Mouse (Mus musculus) left cerebral cortex, postnatal 36 days (tissue): ENCODE data around the gene Csk. TPM values are rescaled to one million over a fixed set of nuclear protein-coding genes. Genes with fewer than 3 reads are reported as not detected.

Experiments used
- DNase-seq, 2 experiments: peaks; one replicate each; pipeline ENCODE4 v3.0.0; 2021 to 2022; ENCODE audit warnings: low spot score in 2 of 2, mixed read lengths in 1 of 2
- intact Hi-C: fragments of 180-260 bp; cut with DNase I; formaldehyde crosslinking; loops from one replicate; pipeline ENCODE4 v1.15.1; 2025
- total RNA-seq, 2 experiments: library from RNA; stranded (reverse); gene quantifications; 2 replicates each; pipeline ENCODE4 v1.2.3; 2021

Gene Csk
- total RNA-seq, 2 experiments from 2014 or later: 36.7 to 38.6 TPM

DNA sequence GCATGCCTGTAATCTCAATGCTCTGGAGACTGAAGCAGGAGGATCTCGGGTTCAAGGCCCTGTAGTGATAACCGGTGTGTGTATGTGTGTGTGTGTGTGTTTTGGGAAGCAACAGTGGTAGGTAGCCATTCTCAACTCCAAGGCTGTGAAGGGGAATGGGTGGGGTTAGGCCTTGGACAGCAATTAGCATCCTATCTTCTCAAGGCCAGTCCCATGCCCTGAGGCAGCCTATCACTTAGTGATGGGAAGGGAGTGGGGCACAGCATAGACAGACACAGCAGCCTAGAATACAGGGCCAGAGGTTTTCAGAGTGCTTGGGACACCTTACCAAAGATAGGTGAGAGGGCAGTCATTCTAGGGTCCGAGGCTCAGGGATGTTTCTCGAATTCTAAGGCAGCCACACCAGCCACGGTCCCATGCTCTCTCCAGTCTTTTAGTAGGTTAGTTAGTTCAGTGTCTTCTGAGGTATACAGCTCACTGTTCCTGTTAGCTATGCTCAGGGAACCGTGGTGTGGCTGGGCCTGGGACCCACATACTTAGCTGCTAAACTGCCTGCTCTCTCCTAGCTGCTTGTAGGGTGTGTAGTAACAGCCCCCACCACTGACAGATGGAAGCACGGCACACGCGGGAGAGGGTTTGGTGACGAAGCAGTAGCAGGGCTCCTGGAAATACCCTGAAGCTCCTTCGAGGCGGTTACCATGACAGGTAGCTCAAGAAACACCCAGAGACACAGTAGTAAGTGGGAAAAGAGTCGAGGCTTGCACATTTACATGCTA is 11.5 kb downstream of the Csk start:
- no peak for DNase-seq
- intact Hi-C loops: no loop called here

DNA sequence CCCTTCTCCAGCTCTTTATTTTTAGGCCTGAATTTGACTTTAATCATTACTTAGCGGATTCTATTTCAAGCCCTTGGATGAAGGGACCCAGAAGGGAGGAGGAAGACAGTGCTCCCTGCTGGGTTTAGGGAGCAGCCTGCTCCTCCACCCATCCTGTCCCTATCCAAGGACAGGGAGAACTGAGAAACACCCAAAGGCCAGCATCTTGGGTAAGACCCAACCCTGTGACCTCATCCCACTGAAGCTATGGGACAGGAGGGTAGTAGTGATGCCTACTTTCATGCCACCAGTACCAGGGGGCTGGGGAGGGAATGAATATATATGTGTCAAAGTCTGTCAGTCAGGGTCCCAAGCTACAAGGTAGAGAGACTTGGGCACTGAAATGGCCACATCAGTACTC is 12.4 kb downstream of the Csk start:
- intact Hi-C loops: no loop called here
- no peak for DNase-seq

DNA sequence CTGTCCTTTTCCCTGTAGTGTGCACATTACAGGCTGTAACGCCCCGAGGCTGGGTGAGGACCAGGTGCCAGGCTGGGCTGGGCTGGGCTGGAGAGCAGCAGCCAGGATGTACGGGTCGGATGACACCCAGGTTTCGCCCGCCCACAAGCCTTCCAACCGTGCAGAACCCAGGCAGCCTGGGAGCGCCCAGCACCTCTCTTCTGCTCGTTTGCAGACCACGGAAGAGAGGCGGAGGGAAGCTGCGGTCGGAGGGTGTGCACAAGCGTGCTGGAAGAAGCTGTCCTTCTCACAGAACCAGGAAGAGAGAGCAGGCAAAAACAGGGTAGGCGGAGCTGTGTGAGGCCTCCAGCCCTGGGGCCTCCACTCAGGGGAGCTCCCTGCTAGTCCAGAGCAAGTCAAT is 13.0 kb downstream of the Csk start:
- intact Hi-C loops: no loop called here
- no peak for DNase-seq

DNA sequence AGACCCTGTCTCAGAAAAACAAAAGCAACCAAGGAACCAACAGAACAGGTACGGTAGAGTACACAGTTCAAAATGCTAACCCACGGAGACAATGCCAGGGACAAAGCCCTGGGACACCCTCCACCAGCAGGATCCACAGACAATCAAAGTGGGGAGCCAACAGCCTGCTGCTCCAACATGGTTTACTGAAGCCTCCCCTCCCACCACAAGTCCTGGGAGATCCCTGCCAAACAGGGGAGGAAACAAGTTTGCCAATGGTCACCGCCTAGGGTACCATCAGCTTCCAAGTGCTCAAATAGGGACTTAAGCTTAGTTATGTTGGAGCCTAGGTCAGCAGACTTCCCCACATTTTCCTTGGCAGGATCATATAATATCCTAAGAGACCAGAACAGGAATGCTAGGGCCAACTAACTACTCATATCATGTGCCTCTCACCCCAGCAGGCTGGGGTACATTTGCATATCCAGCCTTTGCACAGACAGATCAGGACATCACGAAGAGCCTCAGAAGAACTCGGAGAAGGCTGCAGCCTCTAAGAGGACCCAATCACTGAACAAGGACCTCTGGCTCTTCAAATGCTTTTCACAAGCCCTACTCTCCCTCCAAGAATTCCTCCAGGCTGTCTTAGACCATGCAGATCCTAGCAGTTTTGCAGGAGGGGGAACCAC is 13.6 kb downstream of the Csk start:
- intact Hi-C loops: no loop called here
- DNase-seq: no peak

DNA sequence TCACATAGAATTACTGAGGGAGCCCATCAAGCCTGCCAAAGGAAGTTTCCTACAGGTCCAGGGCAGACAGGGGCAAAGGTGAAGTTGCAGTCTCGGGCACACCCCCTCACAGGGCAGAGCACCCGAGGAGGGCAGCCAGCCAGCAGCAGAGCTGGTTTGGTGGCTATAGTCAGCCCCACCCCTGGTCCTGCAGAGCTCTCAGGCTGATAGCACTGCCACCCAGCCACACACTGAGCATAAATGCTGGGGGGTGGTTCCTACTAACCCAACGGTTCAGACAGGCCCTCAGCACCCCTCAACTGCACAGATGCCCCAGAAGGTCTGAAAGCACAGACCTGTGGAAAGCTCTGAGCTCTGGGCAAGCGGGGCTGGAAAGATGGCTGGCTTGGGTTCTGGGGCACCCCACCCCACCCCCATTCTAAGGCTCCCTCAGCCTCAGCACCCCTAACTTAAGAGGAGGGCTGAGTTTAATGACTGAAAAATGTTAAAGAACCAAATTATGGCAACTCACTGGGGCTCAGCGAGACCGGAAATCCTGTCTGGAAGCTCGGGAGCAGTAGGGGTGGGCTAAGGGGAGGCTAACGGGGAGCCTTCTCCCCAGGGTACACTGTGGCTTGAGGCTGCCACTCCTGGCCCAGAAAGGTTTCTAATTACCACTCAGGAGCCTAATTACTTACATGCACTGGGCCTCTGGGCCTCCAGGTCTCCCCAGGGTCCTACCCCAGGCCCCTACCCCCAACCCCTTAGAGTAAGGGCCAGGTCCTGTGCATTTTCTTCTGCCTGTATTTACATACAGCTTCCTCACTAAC is 14.6 kb downstream of the Csk start:
- DNase-seq: no peak
- intact Hi-C loops: no loop called here

DNA sequence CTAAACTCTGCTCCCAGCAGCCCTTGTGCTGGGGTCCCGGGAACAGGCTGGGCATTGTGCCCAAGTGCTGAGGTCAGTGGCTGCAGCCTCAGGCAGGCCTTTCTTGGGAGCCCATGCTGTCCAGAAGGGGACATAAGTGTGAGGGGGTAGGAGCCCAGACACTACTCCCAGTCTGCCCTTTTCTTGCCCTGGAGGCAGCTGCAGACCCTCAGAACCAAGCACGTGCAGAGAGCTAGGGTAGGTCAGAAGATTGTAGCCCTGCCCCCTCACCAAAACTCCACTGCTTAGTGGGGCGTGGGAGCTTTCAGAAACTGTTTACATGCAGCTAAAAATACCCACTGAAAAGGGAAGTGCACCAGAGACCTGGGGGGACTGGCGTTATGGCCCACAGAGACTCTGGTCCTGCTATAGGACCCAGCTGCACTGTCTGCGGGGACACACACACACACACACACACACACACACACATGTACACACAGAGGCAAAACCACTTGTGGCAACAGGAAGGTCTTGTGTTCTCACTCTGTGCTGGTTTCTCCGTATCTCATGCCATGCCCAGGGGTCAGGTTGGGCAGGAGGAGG is 15.6 kb downstream of the Csk start:
- intact Hi-C loops: no loop called here
- DNase-seq: no peak

DNA sequence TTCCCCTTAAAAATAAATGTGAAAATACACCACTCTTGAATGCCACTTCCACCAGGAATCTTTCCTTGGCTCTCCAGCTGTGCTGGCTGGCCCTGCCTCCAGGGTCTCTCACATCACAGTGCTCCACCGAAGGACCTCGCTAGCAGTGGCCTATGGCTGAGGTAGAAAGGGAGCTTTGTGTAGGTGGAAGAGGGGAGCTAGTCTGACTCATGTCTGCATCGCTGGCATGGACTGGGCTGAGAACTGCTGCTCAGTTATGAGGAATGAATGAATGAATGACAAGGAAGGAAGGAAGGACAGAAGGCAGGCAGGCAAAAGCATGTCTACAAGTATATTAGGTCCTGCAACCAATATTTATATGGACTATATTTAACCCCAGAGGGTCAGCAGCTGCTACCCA is 16.2 kb downstream of the Csk start:
- DNase-seq: no peak
- intact Hi-C loops: no loop called here

DNA sequence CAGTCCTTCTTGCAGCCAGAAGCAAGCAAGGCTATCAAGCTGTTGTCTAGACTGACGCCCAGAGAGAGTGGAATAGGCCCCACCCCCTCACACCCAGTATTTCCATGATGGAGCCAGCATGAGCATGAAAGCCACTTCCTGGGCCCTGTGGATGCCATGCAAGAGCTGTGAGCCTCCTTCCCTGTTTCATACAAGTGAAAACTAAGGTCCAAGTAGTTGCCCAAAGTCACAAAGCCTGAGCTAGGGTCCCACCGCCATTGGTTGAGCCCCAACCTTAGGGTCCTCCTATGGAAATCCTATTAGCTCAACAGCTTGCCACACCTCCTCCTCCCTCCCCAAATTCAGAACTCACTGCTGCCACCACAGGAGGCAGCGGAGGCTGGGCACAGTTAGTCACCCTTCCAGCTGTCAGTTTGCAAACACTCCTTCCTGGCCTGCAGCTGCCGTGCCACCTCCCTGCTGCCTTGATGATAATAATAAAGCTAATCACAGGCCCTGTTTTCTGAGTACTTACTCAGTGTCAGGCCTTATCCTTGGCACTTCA is 19.9 kb downstream of the Csk start:
- intact Hi-C loops: no loop called here

DNA sequence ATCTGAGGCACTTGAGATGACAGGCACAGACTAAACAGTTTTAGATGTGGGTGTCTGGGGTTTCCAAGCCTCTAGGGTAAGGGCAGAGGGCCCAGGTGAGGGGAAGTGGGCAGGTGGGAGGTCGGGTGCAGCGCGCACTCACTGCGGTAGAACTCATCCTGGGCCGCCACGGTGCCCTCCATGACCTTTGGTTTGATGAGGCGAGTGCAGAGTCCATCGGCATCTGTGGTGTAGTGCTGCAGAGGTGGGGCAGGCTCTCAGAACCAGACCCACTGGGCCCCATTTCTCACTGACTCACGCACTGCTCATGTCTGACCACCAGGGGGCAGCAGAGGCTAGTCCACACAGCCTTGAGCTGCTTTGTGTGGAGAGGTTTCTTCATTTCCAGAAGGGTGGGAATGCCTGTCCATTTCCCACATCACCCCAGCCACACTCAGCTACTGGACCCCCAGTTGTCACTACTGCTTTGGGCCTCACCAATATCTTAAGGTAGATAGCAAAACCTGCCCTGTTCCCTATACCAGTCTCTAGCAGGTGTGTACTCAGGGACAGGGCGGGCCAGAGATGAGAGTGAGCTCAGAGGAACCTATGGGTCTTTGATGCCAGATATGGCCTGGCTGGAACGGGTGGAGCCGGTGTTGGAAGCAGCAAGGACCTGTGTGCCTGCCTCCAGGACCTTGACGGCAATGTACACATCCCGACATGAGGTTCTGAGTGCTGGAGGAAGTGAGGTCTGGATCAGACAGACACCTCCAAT is 24.1 kb downstream of the Csk start:
- DNase-seq: peak; percentile 69 to 74
- intact Hi-C loops: loop anchor here (1.0 kb wide), 1 partner anchor 16 kb away; no protein-coding TSS in a partner anchor

More for the DNA sequence above, 19.9 kb downstream of the Csk start:
- peak in 1 of 2 experiments; percentile 45 for DNase-seq

DNA sequence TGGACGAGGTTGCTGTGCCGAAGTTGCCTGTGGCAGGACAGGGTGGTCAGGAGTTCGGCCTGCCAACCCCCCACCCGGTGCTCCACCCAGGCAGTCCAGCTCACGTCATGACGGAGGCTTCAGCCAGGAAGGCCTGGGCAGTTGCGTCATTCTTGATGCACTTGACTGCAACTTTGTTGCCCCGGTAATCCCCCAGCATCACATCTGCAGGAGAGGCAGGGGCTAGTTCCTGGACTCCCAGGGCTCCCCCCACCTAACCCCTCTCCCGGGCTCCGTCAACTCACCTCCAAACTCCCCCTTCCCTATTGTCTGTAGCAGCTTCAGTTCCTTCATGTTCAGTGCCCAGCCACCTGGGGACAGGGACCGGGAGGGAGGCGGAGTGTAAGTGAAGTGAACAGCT is 24.7 kb downstream of the Csk start:
- intact Hi-C loops: loop anchor here (1.0 kb wide), 1 partner anchor 17 kb away; no protein-coding TSS in a partner anchor
- DNase-seq: no peak

DNA sequence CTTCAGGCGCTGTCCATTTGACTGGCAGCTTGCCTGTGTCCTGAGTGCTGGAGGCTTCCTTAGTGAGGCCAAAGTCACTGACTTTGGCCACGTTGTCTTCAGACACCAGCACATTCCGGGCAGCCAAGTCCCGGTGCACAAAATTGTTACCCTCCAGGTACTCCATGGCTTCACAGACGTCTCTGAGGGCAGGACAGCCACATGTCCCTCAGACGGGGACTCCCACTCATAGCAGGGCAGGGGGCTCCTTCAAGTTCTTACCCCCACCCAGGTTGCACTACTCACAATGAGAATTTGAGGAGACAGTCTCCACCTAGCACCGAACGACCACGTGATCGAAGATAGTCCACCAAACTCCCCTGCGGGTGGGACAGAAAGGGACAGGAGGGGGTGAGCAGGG is 25.5 kb downstream of the Csk start:
- no peak for DNase-seq
- intact Hi-C loops: no loop called here

DNA sequence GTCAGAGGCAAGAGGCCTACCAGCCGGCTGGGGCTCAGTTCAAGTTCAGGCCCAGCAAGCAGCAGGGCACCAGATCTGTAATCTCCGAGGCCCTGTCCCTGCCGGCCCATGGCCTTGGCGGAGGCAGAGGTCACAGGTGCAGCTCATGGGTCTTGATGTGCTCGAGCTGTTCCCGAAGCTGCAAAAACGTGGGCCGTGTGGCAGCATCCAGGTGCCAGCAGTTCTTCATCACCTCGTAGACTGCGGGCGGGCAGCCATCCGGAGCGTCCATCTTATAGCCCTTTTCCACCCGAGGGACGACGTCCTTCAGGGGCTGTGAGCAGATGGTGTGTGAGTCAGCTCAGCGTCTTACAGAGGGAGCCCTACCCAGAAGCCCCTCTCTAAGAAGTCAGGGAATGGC is 26.2 kb downstream of the Csk start:
- no peak for DNase-seq
- intact Hi-C loops: no loop called here

DNA sequence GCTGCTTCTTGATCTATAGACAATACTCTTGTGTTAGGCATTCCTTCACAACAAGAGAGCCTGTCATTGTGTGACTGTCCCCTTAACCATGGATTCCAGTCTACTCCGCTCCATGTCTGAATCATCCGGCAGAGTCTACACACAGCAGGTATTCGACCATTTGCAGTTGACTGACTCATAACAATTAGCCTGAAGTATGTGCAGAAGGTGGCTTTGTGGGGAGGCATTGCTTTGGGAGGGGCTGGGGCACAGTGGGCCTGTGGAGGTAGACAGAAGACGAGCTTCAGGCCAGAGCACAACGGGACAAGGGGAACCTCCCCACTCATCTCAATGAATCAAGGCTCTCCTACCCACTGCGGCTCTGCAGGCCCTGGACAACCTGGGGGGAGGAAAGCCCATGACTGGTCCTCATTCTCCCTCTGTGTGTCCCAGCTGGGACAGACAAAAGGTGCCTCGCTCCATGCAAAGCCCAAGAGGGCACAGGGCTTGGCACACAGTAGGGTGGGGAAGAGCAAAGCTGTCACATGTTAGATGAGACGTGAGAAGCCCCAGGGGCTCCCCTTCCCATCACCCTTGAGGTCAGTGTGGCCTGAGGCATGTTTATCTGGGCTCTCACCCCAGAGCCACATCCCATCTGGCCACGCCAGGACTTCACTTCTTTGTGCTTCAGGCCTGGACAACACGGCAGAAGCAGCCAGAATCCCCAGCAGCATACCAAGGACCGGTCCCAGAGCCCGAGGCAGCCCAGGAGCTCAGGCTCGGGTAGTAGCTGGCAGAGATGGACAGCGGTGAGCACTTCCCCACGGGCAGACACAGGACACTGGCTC is 27.5 kb downstream of the Csk start:
- no peak for DNase-seq
- intact Hi-C loops: no loop called here

DNA sequence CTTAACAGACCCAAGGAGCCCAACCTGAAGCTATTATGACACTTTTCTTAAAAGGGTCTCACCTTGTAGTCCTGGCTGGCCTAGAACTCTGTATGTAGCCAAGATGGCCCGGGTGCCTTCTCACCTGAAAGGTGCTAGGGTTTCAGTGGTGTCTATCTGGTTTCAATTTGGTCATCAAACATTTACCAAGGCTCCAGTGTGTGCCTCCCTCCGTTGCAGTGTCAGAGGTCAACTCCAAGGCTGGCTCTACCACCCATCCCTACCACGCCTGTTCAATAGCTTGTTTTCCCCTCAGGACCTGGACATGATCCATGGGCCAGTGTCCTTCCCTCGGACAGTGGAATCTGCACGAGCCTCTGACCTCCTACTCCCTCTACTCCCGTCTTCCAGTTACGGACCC is 29.1 kb downstream of the Csk start:
- intact Hi-C loops: no loop called here
- DNase-seq: no peak

DNA sequence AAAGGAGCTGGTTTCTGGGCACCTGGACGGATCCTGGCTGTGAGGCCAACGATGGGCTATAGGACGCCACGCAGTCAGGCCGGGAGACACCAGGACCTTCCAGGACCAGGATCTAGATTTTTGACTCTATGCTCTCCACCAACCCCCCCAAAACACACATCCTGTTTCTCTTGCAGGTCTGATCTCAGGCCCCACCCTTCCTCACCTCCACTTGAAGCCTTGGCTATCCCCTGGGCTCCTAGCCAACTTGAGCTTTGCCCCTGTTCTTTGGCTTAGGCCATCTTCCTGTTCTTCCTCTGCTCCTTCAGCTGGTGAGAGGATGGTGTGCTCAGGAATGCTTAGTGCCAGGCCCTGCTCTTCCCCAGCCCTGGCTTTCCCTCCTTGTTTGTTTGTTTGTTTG is 32.8 kb downstream of the Csk start, which contains the start of gene Lman1l:
TSS of gene Lman1l (minus strand) at position 101 of the 400 bp plus-strand sequence.
- no peak for DNase-seq
- intact Hi-C loops: no loop called here

DNA sequence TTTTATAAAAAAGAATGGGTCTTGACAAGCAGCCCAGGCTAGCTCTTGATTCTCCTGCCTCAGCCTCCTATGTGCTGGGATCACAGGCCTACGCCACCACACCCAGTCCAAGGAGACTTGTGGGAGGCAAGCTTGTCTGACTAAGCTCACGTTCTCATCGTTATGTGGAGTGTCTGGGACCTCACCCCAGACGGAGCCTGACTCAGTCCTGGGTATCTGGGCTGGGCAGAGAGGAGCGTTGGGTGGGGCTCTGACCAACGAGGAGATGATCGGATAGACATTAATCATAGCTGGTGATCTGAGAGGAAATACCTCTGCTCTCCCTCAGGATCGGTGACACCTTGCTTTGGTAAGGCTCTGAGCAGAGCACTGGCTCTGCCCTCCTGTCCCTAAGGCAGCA is 34.6 kb downstream of the Csk start:
- no peak for DNase-seq

DNA sequence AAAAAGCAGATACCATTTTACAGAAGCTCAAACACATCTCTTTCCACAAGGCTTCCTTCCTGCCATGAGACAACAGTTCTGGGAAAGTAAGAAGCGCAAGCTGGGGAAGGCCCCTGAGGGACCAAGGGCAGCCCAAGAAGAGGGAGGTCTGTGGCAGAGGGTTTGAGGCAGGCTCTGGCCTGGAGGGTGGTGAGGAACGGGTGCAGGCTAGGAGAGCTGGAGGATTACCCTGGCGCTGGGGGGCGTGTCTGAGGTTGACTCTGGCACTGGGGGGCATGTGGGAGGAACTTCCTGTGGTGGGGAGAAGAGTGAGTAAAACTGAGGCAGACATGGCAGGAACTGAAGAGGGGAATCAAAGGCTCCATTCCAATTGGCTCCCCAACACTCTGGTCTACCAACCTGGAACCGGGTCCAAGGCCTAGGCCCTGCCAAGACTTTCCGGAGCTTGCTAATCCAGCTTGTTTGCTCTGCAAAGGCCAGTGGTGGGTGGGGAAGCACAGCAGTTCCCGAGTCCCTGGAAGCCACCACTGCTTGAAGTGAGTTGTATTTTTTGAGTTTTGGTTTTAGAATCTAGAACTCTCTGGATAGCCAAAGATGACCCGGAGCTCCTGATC is 35.8 kb downstream of the Csk start:
- intact Hi-C loops: no loop called here
- no peak for DNase-seq

More for the DNA sequence above, 34.6 kb downstream of the Csk start:
- intact Hi-C loops: no loop called here

DNA sequence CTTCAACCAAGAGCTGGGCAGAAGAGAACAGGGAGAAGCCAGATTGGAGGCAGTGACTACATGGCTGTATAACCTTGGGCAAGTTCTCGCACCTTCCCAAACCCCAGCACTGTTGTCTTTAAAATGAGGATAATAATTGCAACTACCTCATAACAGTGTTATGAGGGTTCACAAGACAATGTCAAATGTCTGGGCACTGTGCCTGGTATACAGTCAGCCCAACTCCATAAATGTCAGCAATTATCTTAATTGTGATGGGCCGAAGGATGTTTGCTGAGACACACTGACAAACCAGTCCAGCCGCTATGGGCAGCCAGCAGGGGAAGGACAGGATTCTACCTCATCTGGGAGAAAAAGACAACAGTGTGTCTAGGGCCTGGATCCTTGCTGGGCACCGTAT is 38.6 kb downstream of the Csk start:
- intact Hi-C loops: no loop called here
- no peak for DNase-seq
